Mouse (Mus musculus): ENCODE measurements at regions not wholly inside any gene's neighbourhood (a gene's known extent, or its start where the extent isn't known, plus 50 kb on each side); places are given as distances from the start of the nearest gene placed in this dataset.

DNA sequence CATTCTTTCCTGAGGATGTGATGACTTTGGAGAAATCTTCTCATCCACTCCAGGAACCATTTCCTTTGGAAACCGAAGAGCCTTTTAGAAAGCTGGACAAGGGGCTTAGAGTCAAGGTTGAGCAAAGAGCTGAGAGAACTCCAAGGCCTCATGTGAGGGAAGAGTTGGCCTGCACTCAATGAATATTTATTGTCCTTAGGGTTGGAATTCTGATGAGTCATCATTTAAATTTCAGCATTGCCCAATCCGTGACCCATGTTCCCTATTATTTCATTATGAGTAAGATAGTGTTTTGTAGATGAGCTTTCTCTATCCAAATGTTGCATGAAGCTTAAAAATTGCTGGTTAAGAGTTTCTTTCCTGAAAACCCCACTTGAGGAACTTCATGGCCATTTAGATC is 232.3 kb upstream of the Gm12728 start:
- TF ChIP-seq CTCF (IDR thresholded peaks at IDR 0.05; ENCODE audit: control insufficient read depth, insufficient read depth, insufficient replicate concordance, low read depth, low read length) = no peak
- no peak for TF ChIP-seq POLR2A (IDR thresholded peaks at IDR 0.05; ENCODE audit: control insufficient read depth, low read depth, low read length)

Data from testis, adult 2 months (tissue).